In genomic region chr7:89462646-89463207, GRCm38 (mm10) we compare ENCODE assay signal across 26 mouse cellular contexts. TPM values are rescaled to one million over a fixed set of nuclear protein-coding genes. Genes with fewer than 3 reads are reported as not detected.
A peak's percentile ranks its signal among the peaks of the same experiment; 100 is the strongest.
DNase-seq lines count a peak whose midpoint lies in the region; TF ChIP-seq lines count a peak whose summit lies in the region.
"Had no signal": no experiment of that assay in that cellular context is flagged by ENCODE, and none has a peak within 500 bp of the region (broad histone marks: within the 10 kb centered on the region; RNA-seq: fewer than 3 reads in every experiment).

No protein-coding gene starts in this region.

- no peaks in the 10 kb centered on the region for H3K36me3 ChIP-seq in kidney, adult 2 months (ENCODE audit: control insufficient read depth, insufficient read depth, low read length)
- H3K36me3 ChIP-seq in liver, adult 2 months (ENCODE audit: control insufficient read depth, insufficient read depth, low read length), result no peaks in the 10 kb centered on the region
- H3K36me3 ChIP-seq in embryonic facial prominence, embryonic 10.5 days (replicated peaks), result no peaks in the 10 kb centered on the region
- H3K36me3 ChIP-seq: embryonic facial prominence, embryonic 12.5 days; embryonic facial prominence, embryonic 15.5 days; G1E; heart, embryonic 13.5 days had no signal

- no peak overlapping the region for H3K9ac ChIP-seq in liver, adult 2 months (ENCODE audit: low read depth, low read length)
- H3K9ac ChIP-seq: embryonic facial prominence, embryonic 12.5 days; embryonic facial prominence, embryonic 15.5 days; forebrain, postnatal 0 days; heart, embryonic 13.5 days; hindbrain, embryonic 14.5 days had no signal

- H3K79me2 ChIP-seq in liver, adult 2 months (ENCODE audit: control insufficient read depth, insufficient read depth, low read length), result no peaks in the 10 kb centered on the region

- no peak overlapping the region for H3K4me3 ChIP-seq in kidney, adult 2 months (ENCODE audit: insufficient read depth, low read depth, low read length)
- no peak overlapping the region for H3K4me3 ChIP-seq in liver, adult 2 months (ENCODE audit: insufficient read depth, low read depth, low read length)
- H3K4me3 ChIP-seq in lung, adult 2 months (replicated peaks; ENCODE audit: extremely low read depth, low read depth, low read length), result no peak overlapping the region
- no peak overlapping the region for H3K4me3 ChIP-seq in embryonic facial prominence, embryonic 10.5 days
- H3K4me3 ChIP-seq: embryonic facial prominence, embryonic 12.5 days; embryonic facial prominence, embryonic 15.5 days; gastrocnemius, adult 2 months; heart, embryonic 13.5 days had no signal

- peaks cover 5% of the 10 kb centered on the region; the same call in 1 of the 2 replicates for H3K4me1 ChIP-seq in kidney, adult 2 months (ENCODE audit: control insufficient read depth, insufficient read depth, low read length)
- H3K4me1 ChIP-seq in liver, adult 2 months (ENCODE audit: control insufficient read depth, insufficient read depth, low read length), result no peaks in the 10 kb centered on the region
- H3K4me1 ChIP-seq in lung, adult 2 months (ENCODE audit: control insufficient read depth, insufficient read depth, low read length), result no peaks in the 10 kb centered on the region
- peaks cover 40% of the 10 kb centered on the region for H3K4me1 ChIP-seq in embryonic facial prominence, embryonic 10.5 days

- no peak for TF ChIP-seq POLR2A in kidney, adult 2 months (IDR thresholded peaks at IDR 0.05; ENCODE audit: low read depth, low read length)
- no peak for TF ChIP-seq POLR2A in liver, adult 2 months (IDR thresholded peaks at IDR 0.05; ENCODE audit: extremely low read depth, insufficient read depth, low read length)
- TF ChIP-seq POLR2A in lung, adult 2 months (IDR thresholded peaks at IDR 0.05; ENCODE audit: borderline replicate concordance, extremely low read depth, low read depth, low read length), result no peak

- no peaks in the 10 kb centered on the region for H3K9me3 ChIP-seq in embryonic facial prominence, embryonic 10.5 days
- H3K9me3 ChIP-seq: embryonic facial prominence, embryonic 12.5 days; embryonic facial prominence, embryonic 15.5 days; G1E; heart, embryonic 13.5 days had no signal

- no peak for TF ChIP-seq CTCF in kidney, adult 2 months (conservative IDR thresholded peaks at IDR 0.05; ENCODE audit: insufficient read depth, insufficient read length, low read depth, low read length)
- TF ChIP-seq CTCF in liver, adult 2 months (IDR thresholded peaks at IDR 0.05; ENCODE audit: low read depth, low read length), result no peak
- TF ChIP-seq CTCF in lung, adult 2 months (IDR thresholded peaks at IDR 0.05; ENCODE audit: insufficient read depth, low read length), result no peak

- no peak for DNase-seq in kidney, adult 2 months
- DNase-seq in kidney, postnatal 10 days, result no peak
- DNase-seq in liver, adult 2 months (ENCODE audit: extremely low read depth, low read depth, low spot score), result peak; percentile 51
- no peak for DNase-seq in liver
- DNase-seq in lung, postnatal 10 days, result peak; percentile 9
- no peak for DNase-seq in lung, adult 2 months
- DNase-seq in embryonic facial prominence, embryonic 10.5 days (ENCODE audit: low spot score), result no peak
- DNase-seq: adrenal gland, postnatal 10 days; adrenal gland, postnatal 36 days; B cell, adult 2 months; cerebellum, adult 18-20 months; cerebellum, adult 9-10 months; cerebellum, postnatal 14 days; forebrain, postnatal 0 days; gastrocnemius, adult 2 months; gastrocnemius, postnatal 14 days; heart, adult 11 months; heart, postnatal 14 days; heart, postnatal 4 days had no signal

- H3K27ac ChIP-seq in kidney, adult 2 months (ENCODE audit: insufficient read depth, low read depth, low read length), result peak overlapping the region; percentile 58; the same call in 1 of the 2 replicates
- H3K27ac ChIP-seq in liver, adult 2 months (replicated peaks; ENCODE audit: insufficient read depth, low read depth, low read length), result no peak overlapping the region
- H3K27ac ChIP-seq in embryonic facial prominence, embryonic 10.5 days (replicated peaks), result 0 out of 2 replicates have a peak overlapping the region, but pooled peaks have one; percentile 3
- H3K27ac ChIP-seq: embryonic facial prominence, embryonic 15.5 days; gastrocnemius, adult 2 months; hindbrain, embryonic 14.5 days had no signal

- H3K27me3 ChIP-seq in kidney, adult 2 months (replicated peaks; ENCODE audit: control insufficient read depth, insufficient read depth, low read length), result no peaks in the 10 kb centered on the region
- no peaks in the 10 kb centered on the region for H3K27me3 ChIP-seq in liver, adult 2 months (ENCODE audit: control insufficient read depth, insufficient read depth, low read length)
- no peaks in the 10 kb centered on the region for H3K27me3 ChIP-seq in embryonic facial prominence, embryonic 10.5 days (replicated peaks; ENCODE audit: low read depth, poor library complexity, severe bottlenecking)
- H3K27me3 ChIP-seq: CH12.LX; embryonic facial prominence, embryonic 12.5 days; embryonic facial prominence, embryonic 15.5 days; heart, embryonic 13.5 days; Patski had no signal

- 88% methylated on average over 5 of the region's 5 CpGs for WGBS in kidney, adult 2 months
- WGBS in liver, adult 2 months, result 74% methylated on average over 5 of the region's 5 CpGs
- 70% methylated on average over 5 of the region's 5 CpGs for WGBS in lung, adult 2 months
- 91% methylated on average over 5 of the region's 5 CpGs for WGBS in embryonic facial prominence, embryonic 10.5 days

RNA-seq across cellular contexts. Expression of gene Fzd4, which starts 58.6 kb away (rescaled TPM):
- polyA plus RNA-seq in kidney, adult 2 months (2012; rRNA removed), result 28.7 and 31.2 TPM in 2 replicates
- total RNA-seq in liver, adult 2 months (2014; rRNA removed), result 11.5 and 12.1 TPM in 2 replicates
- polyA plus RNA-seq in liver, adult 2 months (2012; rRNA removed), result 4.8 and 6.3 TPM in 2 replicates
- 27.8 and 34.5 TPM in 2 replicates for polyA plus RNA-seq in lung, adult 2 months (2012; rRNA removed)
- 10.2 and 11.5 TPM in 2 replicates for polyA plus RNA-seq in embryonic facial prominence, embryonic 10.5 days (2016; fragmentation: Nextera tagmentation; extraction: Ambion mirVana)
- polyA plus RNA-seq: G1E had no signal

RNA-seq across cellular contexts. Expression of gene Tmem135, which starts 58.7 kb away (rescaled TPM):
- polyA plus RNA-seq in kidney, adult 2 months (2012; rRNA removed), result 53.6 and 100 TPM in 2 replicates
- 60.4 and 60.5 TPM in 2 replicates for total RNA-seq in liver, adult 2 months (2014; rRNA removed)
- 101 and 108 TPM in 2 replicates for polyA plus RNA-seq in liver, adult 2 months (2012; rRNA removed)
- 48.9 and 52.7 TPM in 2 replicates for polyA plus RNA-seq in lung, adult 2 months (2012; rRNA removed)
- 15.8 and 18.0 TPM in 2 replicates for polyA plus RNA-seq in embryonic facial prominence, embryonic 10.5 days (2016; fragmentation: Nextera tagmentation; extraction: Ambion mirVana)

Comparison
In these comparisons a context has a peak if more than half of its experiments do, and no peak if none do; other contexts are left out.
1. DNase-seq: peak in liver, adult 2 months (single experiment) and lung, postnatal 10 days (single experiment); none in kidney, adult 2 months (single experiment), kidney, postnatal 10 days (single experiment), liver (single experiment), lung, adult 2 months (single experiment) and embryonic facial prominence, embryonic 10.5 days (single experiment).